In the genomic region with DNA sequence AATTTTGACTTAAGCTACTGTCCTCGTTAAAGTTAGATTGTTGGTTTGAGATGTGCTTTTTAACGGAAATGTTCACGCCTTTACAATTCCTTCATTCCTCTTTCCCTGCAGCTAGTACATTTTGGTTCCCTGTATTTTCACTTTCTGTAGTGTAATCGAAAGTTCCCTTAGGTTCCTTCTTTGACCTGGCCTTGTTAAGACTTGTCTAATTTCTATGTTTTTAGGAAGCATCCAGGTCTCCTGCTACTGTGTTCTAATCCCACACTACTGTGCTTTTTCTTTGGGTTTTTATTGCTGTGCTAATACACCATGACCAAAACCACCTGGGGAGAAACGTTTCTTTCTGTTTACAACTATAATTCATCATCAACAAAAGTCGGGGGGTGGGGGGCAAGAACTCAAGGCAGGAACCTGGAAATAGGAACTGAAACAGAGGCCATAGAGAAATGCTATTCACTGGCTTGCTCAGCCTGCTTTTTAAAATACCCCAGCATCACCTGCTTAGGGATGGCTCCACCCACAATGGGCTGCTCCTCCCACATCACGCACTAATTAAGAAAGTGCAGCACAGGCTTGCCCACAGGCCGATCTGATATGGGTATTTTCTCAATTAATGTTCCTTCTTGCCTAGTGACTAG, we compare ENCODE assay signal across 28 mouse cellular contexts. TPM values are rescaled to one million over a fixed set of nuclear protein-coding genes. Genes with fewer than 3 reads are reported as not detected.
DNase-seq lines count a peak whose midpoint lies in the region; ATAC-seq and TF ChIP-seq lines count a peak whose summit lies in the region.
"Had no signal": no experiment of that assay in that cellular context is flagged by ENCODE, and none has a peak within 500 bp of the region (broad histone marks: within the 10 kb centered on the region; RNA-seq: fewer than 3 reads in every experiment).

No protein-coding gene starts in this region.

- H3K4me3 ChIP-seq in bone marrow macrophage, adult 2 months (ENCODE audit: insufficient read depth, low read length): peak overlapping the region; percentile 18
- H3K4me3 ChIP-seq: forebrain, embryonic 13.5 days; gastrocnemius, adult 2 months; heart, adult 2 months; heart, embryonic 12.5 days; liver, embryonic 15.5 days; lung, embryonic 15.5 days; midbrain, embryonic 10.5 days; midbrain, embryonic 15.5 days had no signal

- H3K36me3 ChIP-seq in splenic B cell, adult 2 months (ENCODE audit: control insufficient read depth, insufficient read depth, low read length, poor library complexity, severe bottlenecking): no peaks in the 10 kb centered on the region
- H3K36me3 ChIP-seq: heart, embryonic 12.5 days; liver, embryonic 15.5 days; lung, embryonic 15.5 days; midbrain, embryonic 10.5 days; midbrain, embryonic 15.5 days had no signal

- no peaks in the 10 kb centered on the region for H3K27me3 ChIP-seq in splenic B cell, adult 2 months (ENCODE audit: control insufficient read depth, insufficient read depth, low read length, poor library complexity, severe bottlenecking)
- H3K27me3 ChIP-seq: forebrain, embryonic 13.5 days; heart, embryonic 12.5 days; liver, embryonic 15.5 days; lung, embryonic 15.5 days; midbrain, embryonic 15.5 days; Patski had no signal

- peak overlapping the region; percentile 94 for H3K27ac ChIP-seq in bone marrow macrophage, adult 2 months (ENCODE audit: insufficient read depth, low read depth, low read length)
- H3K27ac ChIP-seq: forebrain, embryonic 13.5 days; gastrocnemius, adult 2 months; heart, adult 2 months; hindbrain, embryonic 14.5 days; liver, embryonic 15.5 days; lung, embryonic 15.5 days; midbrain, embryonic 10.5 days; midbrain, embryonic 15.5 days had no signal

- TF ChIP-seq POLR2A in bone marrow macrophage, adult 2 months (IDR thresholded peaks at IDR 0.05; ENCODE audit: borderline replicate concordance, low read depth, low read length): no peak

- TF ChIP-seq CTCF in bone marrow macrophage, adult 2 months (IDR thresholded peaks at IDR 0.05; ENCODE audit: low read depth, low read length): no peak

- ATAC-seq in megakaryocyte progenitor cell, adult 5-6 weeks (replicated peaks; ENCODE audit: poor library complexity): peak; percentile 85
- ATAC-seq: forebrain, embryonic 13.5 days; intestine, postnatal 0 days; midbrain, embryonic 15.5 days; Patski had no signal

- H3K4me1 ChIP-seq in bone marrow macrophage, adult 2 months (ENCODE audit: control insufficient read depth, insufficient read depth, low read length): peaks cover 28% of the 10 kb centered on the region
- H3K4me1 ChIP-seq: forebrain, embryonic 13.5 days; heart, embryonic 12.5 days; liver, embryonic 15.5 days; lung, embryonic 15.5 days; midbrain, embryonic 10.5 days; midbrain, embryonic 15.5 days had no signal

- peak; percentile 63 to 69 for DNase-seq in B cell, adult 2 months
- DNase-seq in splenic B cell, adult 2 months (ENCODE audit: low read depth, low spot score): peak; percentile 70
- DNase-seq in urinary bladder, postnatal 4 days (ENCODE audit: low spot score in 2 of 2): no peak
- no peak for DNase-seq in frontal cortex, adult 2 months (ENCODE audit: extremely low spot score in 1 of 2, low spot score in 1 of 2)
- DNase-seq: adrenal gland, postnatal 10 days; cerebellum, adult 11 months; cerebellum, postnatal 14 days; gastrocnemius, adult 2 months; gastrocnemius, postnatal 36 days; kidney, adult 9 months; kidney, postnatal 10 days; lung, postnatal 4 days; right cerebral cortex, adult 18-20 months; right cerebral cortex, postnatal 4 days; thymus, adult 2 months; thymus, postnatal 36 days had no signal

RNA-seq across cellular contexts. Expression of a gene that starts 20.4 kb away (rescaled TPM):
- polyA plus RNA-seq in bone marrow macrophage, adult 2 months (2012; ENCODE audit: insufficient read depth, insufficient read length, missing spikeins): 113 and 149 TPM in 2 replicates
- 24.9 and 37.3 TPM in 2 replicates for total RNA-seq in megakaryocyte progenitor cell, adult 5-6 weeks (2015)
- total RNA-seq in megakaryocyte progenitor cell, adult 5-6 weeks (2017): 20.0 and 25.9 TPM in 2 replicates
- 85.3 and 89.5 TPM in 2 replicates for polyA plus RNA-seq in frontal cortex, adult 2 months (2012; rRNA removed)

Comparison
In these comparisons a context has a peak if more than half of its experiments do, and no peak if none do; other contexts are left out.
1. DNase-seq: peak in B cell, adult 2 months (2 of 2) and splenic B cell, adult 2 months (single experiment); none in urinary bladder, postnatal 4 days (0 of 2) and frontal cortex, adult 2 months (0 of 2).